Mouse (Mus musculus): ENCODE measurements around the gene Tmem56. TPM values are rescaled to one million over a fixed set of nuclear protein-coding genes. Genes with fewer than 3 reads are reported as not detected.

Gene Tmem56
- total RNA-seq, 1 experiment: 0.67 TPM

DNA sequence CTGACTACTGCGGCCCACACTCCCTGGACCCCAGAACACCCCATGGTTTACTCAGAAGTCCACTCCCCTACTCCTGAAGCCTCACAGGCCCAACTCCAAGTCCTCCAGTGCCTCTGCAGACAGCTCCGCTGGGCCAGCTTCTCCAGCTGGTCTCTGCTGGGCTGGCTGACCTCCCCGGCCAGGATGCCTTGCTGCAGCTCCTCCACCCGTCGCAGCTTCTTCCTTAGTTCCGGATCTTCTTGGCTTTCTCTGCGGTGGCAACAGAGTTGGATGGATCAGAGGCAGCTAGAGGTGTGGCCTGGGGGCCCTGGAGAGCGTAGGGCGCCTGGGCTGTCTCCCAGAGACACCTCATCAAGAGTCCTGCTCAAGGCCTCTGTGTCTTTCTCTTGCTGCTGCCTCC is 32.9 kb downstream of the Tmem56 start:
- H3K4me1 ChIP-seq (ENCODE audit: control insufficient read depth in 2 of 2, insufficient read depth in 2 of 2, low read length in 2 of 2, poor library complexity in 1 of 2): no peaks in the 10 kb centered on the region
- no peaks in the 10 kb centered on the region for H3K36me3 ChIP-seq (ENCODE audit: control insufficient read depth, insufficient read depth, low read length, poor library complexity, severe bottlenecking)
- in situ Hi-C loops (cut with MboI; ENCODE audit: low sequenced_read_pairs in 2 of 2, unreplicated experiment in 2 of 2): no loop called here
- H3K9me3 ChIP-seq (ENCODE audit: control insufficient read depth, insufficient read depth, low read depth, low read length): no peaks in the 10 kb centered on the region
- TF ChIP-seq ZNF384 (IDR thresholded peaks at IDR 0.05; ENCODE audit: low read depth, low read length) (no peak), ZC3H11A (IDR thresholded peaks at IDR 0.05; ENCODE audit: borderline replicate concordance, low read depth, low read length) (no peak), MAFK (IDR thresholded peaks at IDR 0.05; ENCODE audit: insufficient read depth, low read depth, low read length) (no peak), HCFC1 (IDR thresholded peaks at IDR 0.05; ENCODE audit: borderline replicate concordance, insufficient read depth, low read length) (no peak), CHD2 (IDR thresholded peaks at IDR 0.05; ENCODE audit: low read depth, low read length) (no peak)
- no peak overlapping the region for H3K4me3 ChIP-seq (ENCODE audit: insufficient read depth in 1 of 2, low read depth in 1 of 2, low read length in 2 of 2, poor library complexity in 1 of 2, severe bottlenecking in 1 of 2)
- H3K27ac ChIP-seq (ENCODE audit: insufficient read depth, low read depth, low read length, poor library complexity, severe bottlenecking): no peak overlapping the region
- no peak for DNase-seq (ENCODE audit: low read depth, low spot score)
- no peak overlapping the region for H3K9ac ChIP-seq (ENCODE audit: insufficient read depth, low read depth, low read length, poor library complexity, severe bottlenecking)

DNA sequence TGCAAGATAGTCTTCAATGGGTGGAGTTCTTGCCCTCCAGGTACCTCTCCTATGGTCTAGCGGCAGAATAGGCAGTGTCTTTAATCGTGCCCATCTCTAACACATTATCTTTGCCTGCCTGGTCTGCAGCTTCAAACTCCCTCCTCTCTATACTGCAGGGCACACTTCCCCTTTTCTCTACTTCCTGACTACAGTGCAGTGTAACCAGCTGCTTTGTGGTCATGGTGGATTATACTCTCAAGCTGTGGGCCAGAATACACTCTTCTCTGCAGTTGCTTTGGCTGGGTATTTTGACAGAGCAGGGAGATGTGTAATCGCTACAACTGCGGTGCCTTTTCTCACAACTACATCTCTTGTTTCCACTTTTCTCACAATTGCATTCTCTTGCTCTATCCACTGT is 40.0 kb downstream of the Tmem56 start:
- no peak overlapping the region for H3K27ac ChIP-seq (ENCODE audit: insufficient read depth, low read depth, low read length, poor library complexity, severe bottlenecking)

DNA sequence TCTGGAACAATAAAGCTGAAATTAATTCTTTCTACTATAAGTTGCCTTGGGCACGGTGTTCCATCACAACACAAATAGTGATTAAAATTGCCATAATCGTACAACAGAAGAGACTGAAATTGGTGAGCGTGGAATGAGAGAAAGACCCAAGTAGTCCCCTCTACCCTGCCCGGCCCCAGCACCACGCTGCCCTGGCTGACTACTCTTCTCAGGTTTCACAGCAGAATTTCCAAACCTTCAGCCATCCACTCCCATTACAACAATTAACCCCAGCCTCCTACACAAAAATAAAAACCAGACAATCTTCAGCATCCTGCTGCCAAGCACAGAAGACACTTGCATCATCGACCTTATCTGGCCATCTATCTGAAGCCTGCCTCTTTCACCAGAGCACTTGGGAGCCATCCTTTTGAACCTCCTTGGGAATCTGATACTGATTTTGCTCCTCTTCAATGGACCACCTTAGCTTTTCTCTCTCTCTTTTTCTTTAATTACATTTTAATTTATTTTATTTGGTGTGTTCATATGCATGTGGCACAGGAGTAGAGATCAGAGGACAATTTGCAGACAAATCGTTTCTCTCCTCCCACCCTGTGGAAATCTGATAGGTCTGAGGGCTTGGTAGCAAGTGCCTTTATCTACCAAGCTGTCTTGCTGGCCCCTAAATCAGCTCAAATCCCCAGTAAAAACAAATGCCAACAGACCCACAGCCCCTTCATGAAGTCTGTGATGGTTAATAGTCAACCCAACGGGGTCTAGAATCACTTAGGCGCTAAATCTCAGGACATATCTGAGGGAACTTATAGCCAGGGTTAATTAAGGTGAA is 40.6 kb downstream of the Tmem56 start:
- no peak for DNase-seq (ENCODE audit: low read depth, low spot score)
- Histone ChIP-seq H3K4me3 (ENCODE audit: insufficient read depth in 1 of 2, low read depth in 1 of 2, low read length in 2 of 2, poor library complexity in 1 of 2, severe bottlenecking in 1 of 2) (no peak overlapping the region), H3K27ac (ENCODE audit: insufficient read depth, low read depth, low read length, poor library complexity, severe bottlenecking) (no peak overlapping the region), H3K9ac (ENCODE audit: insufficient read depth, low read depth, low read length, poor library complexity, severe bottlenecking) (no peak overlapping the region), H3K9me3 (ENCODE audit: control insufficient read depth, insufficient read depth, low read depth, low read length) (no peaks in the 10 kb centered on the region), H3K4me1 (ENCODE audit: control insufficient read depth in 2 of 2, insufficient read depth in 2 of 2, low read length in 2 of 2, poor library complexity in 1 of 2) (no peaks in the 10 kb centered on the region), H3K36me3 (ENCODE audit: control insufficient read depth, insufficient read depth, low read length, poor library complexity, severe bottlenecking) (no peaks in the 10 kb centered on the region)
- in situ Hi-C loops (cut with MboI; ENCODE audit: low sequenced_read_pairs in 2 of 2, unreplicated experiment in 2 of 2): no loop called here
- no peak for TF ChIP-seq MAFK (IDR thresholded peaks at IDR 0.05; ENCODE audit: insufficient read depth, low read depth, low read length)
- no peak for TF ChIP-seq HCFC1 (IDR thresholded peaks at IDR 0.05; ENCODE audit: borderline replicate concordance, insufficient read depth, low read length)
- TF ChIP-seq ZC3H11A (IDR thresholded peaks at IDR 0.05; ENCODE audit: borderline replicate concordance, low read depth, low read length): no peak
- no peak for TF ChIP-seq ZNF384 (IDR thresholded peaks at IDR 0.05; ENCODE audit: low read depth, low read length)
- TF ChIP-seq CHD2 (IDR thresholded peaks at IDR 0.05; ENCODE audit: low read depth, low read length): no peak

More for the DNA sequence above, 40.0 kb downstream of the Tmem56 start:
- Histone ChIP-seq H3K4me3 (ENCODE audit: insufficient read depth in 1 of 2, low read depth in 1 of 2, low read length in 2 of 2, poor library complexity in 1 of 2, severe bottlenecking in 1 of 2) (no peak overlapping the region), H3K9me3 (ENCODE audit: control insufficient read depth, insufficient read depth, low read depth, low read length) (no peaks in the 10 kb centered on the region), H3K9ac (ENCODE audit: insufficient read depth, low read depth, low read length, poor library complexity, severe bottlenecking) (no peak overlapping the region), H3K4me1 (ENCODE audit: control insufficient read depth in 2 of 2, insufficient read depth in 2 of 2, low read length in 2 of 2, poor library complexity in 1 of 2) (no peaks in the 10 kb centered on the region), H3K36me3 (ENCODE audit: control insufficient read depth, insufficient read depth, low read length, poor library complexity, severe bottlenecking) (no peaks in the 10 kb centered on the region)
- in situ Hi-C loops (cut with MboI; ENCODE audit: low sequenced_read_pairs in 2 of 2, unreplicated experiment in 2 of 2): no loop called here
- no peak for DNase-seq (ENCODE audit: low read depth, low spot score)
- no peak for TF ChIP-seq ZNF384 (IDR thresholded peaks at IDR 0.05; ENCODE audit: low read depth, low read length)
- no peak for TF ChIP-seq ZC3H11A (IDR thresholded peaks at IDR 0.05; ENCODE audit: borderline replicate concordance, low read depth, low read length)
- no peak for TF ChIP-seq HCFC1 (IDR thresholded peaks at IDR 0.05; ENCODE audit: borderline replicate concordance, insufficient read depth, low read length)
- TF ChIP-seq CHD2 (IDR thresholded peaks at IDR 0.05; ENCODE audit: low read depth, low read length): no peak
- TF ChIP-seq MAFK (IDR thresholded peaks at IDR 0.05; ENCODE audit: insufficient read depth, low read depth, low read length): no peak

DNA sequence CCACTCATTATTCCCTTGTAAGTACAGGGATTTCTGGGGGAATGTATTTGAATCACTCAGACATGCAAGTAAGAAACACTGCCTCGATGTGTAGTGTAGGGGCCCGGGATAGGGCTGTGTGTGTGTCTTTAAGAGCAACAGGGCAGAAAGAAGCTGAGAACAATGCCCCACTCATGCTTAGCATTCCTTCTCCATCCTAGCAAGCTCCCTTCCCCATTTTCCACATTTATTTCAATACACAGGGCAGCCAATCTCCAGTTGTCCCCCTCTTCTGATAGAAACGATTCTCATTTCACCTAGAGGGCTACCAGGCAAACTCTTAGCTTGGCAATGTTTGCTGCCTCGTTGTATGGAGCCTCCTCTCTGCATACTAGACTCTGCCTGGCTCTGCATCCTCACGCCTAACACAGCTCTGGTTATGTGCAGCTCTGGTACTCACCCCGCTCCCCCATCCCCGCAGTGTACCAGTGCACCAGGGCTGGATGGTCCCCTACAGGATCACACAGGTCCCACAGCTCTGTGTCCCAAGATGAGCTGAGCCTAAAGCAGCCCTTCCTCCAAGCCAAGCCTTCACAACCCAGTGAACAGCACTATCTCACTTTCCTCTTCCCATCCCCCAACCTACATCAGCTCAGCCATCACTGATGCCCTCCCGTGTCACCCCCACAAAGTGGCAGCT is 42.4 kb downstream of the Tmem56 start:
- Histone ChIP-seq H3K36me3 (ENCODE audit: control insufficient read depth, insufficient read depth, low read length, poor library complexity, severe bottlenecking) (no peaks in the 10 kb centered on the region), H3K4me3 (ENCODE audit: insufficient read depth in 1 of 2, low read depth in 1 of 2, low read length in 2 of 2, poor library complexity in 1 of 2, severe bottlenecking in 1 of 2) (no peak overlapping the region), H3K27ac (ENCODE audit: insufficient read depth, low read depth, low read length, poor library complexity, severe bottlenecking) (no peak overlapping the region), H3K9ac (ENCODE audit: insufficient read depth, low read depth, low read length, poor library complexity, severe bottlenecking) (no peak overlapping the region), H3K9me3 (ENCODE audit: control insufficient read depth, insufficient read depth, low read depth, low read length) (no peaks in the 10 kb centered on the region), H3K4me1 (ENCODE audit: control insufficient read depth in 2 of 2, insufficient read depth in 2 of 2, low read length in 2 of 2, poor library complexity in 1 of 2) (no peaks in the 10 kb centered on the region)
- no peak for DNase-seq (ENCODE audit: low read depth, low spot score)
- in situ Hi-C loops (cut with MboI; ENCODE audit: low sequenced_read_pairs in 2 of 2, unreplicated experiment in 2 of 2): no loop called here
- no peak for TF ChIP-seq ZC3H11A (IDR thresholded peaks at IDR 0.05; ENCODE audit: borderline replicate concordance, low read depth, low read length)
- TF ChIP-seq MAFK (IDR thresholded peaks at IDR 0.05; ENCODE audit: insufficient read depth, low read depth, low read length): no peak
- TF ChIP-seq ZNF384 (IDR thresholded peaks at IDR 0.05; ENCODE audit: low read depth, low read length): no peak
- no peak for TF ChIP-seq HCFC1 (IDR thresholded peaks at IDR 0.05; ENCODE audit: borderline replicate concordance, insufficient read depth, low read length)
- TF ChIP-seq CHD2 (IDR thresholded peaks at IDR 0.05; ENCODE audit: low read depth, low read length): no peak

Data from ES-E14 (cell line).